Mouse (Mus musculus) thymus, postnatal 36 days (tissue): ENCODE data around the gene Map4k3.
"Not testable (repeated sequence)": the region's sequence is repeated elsewhere in the genome, so short reads cannot be mapped to it uniquely, and the experiment has no call there.

Experiments used
- DNase-seq, 2 experiments: peaks; one replicate each; pipeline ENCODE4 v3.0.0; 2022; ENCODE audit warnings: mixed read lengths in 2 of 2

Map4k3 gene

DNA sequence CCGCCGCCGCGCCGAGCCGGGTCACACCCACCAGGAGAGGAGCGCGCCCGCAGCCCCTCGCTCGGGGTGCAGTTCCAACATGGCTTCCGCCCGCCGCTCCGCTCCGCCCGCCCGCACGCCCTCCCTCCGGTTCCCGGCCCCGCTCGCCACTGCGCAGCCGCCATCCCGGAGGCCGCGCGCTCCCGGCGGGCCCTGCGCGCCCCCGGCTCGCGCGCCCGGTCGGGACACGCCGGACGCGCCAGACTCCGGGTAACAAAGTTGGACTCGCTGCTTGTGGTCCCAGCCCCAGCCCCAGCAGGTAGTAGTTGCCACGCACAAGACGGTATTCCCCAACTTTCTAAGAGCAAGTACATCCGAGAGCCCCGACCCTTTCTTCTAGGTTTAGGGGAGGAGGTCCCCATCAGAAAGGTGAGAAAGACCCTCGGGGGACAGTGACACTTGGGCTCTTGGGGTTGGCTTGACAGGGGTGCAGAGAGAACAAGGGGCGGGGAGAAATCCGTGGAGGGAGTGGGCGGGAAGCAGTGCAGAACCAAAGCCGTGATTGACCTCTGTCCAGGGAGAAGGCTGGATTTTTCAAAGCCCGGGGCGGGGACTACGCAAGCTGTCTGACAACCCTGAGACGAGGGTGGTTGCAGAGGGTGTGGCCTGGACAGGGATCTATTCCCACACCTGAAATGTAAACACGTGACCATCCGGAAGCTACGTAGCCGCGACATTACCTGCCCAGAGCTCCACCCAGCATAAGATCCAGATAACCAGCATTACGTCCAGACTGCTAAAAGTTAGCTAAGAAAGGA is at the start of gene Map4k3:
TSS of gene Map4k3 (minus strand) at position 424 of the 797 bp plus-strand sequence.
- DNase-seq, result peak; percentile 85 to 88

DNA sequence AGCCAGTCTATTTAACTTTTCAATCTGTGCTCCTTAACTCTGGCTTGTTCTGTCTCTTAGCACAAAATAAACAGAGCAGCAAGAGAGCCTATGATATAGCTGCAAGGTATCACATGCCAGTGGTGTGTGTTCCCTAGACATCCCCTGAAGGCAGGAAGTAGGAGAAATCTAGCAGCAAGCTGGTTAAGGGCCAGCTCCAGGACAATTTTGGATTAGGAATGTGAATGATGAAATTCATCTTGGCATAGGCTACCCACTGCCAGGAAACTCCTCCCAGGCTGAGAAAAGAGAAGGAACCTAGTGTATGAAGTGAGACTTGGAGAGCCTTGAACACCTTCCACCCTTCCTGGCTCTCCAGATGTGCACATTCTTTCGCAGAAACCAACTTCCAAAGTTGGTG is 49.3 kb upstream of the Map4k3 start:
- no peak for DNase-seq

DNA sequence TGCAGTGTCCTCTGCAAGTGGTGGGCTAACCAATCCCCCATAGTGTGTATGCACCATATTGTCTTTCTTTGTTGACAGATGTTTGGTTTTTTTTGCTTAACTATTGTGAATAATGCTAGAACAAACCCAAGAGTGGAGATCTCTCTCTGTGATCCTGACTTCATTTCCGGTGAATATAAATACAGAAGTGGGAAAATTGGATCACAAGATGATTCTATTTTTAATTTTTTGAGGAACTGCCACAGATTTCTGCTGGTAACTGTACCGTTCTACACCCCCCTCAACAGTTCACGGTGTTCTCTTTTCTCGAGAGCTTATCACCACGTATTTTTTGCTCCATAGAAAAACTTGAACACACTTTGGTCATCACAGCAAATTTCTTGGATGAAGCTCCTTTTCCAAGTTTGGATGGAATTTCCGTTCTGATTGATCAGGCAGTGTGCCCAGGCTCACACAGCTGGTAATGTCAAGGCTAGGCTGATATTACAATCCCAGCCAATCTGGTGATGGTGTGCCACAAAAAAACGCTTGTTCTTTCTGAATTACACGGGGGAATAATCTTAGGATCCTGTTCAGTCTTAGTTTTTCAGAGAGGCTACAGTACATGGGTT is 47.0 kb upstream of the Map4k3 start:
- DNase-seq, result no peak

DNA sequence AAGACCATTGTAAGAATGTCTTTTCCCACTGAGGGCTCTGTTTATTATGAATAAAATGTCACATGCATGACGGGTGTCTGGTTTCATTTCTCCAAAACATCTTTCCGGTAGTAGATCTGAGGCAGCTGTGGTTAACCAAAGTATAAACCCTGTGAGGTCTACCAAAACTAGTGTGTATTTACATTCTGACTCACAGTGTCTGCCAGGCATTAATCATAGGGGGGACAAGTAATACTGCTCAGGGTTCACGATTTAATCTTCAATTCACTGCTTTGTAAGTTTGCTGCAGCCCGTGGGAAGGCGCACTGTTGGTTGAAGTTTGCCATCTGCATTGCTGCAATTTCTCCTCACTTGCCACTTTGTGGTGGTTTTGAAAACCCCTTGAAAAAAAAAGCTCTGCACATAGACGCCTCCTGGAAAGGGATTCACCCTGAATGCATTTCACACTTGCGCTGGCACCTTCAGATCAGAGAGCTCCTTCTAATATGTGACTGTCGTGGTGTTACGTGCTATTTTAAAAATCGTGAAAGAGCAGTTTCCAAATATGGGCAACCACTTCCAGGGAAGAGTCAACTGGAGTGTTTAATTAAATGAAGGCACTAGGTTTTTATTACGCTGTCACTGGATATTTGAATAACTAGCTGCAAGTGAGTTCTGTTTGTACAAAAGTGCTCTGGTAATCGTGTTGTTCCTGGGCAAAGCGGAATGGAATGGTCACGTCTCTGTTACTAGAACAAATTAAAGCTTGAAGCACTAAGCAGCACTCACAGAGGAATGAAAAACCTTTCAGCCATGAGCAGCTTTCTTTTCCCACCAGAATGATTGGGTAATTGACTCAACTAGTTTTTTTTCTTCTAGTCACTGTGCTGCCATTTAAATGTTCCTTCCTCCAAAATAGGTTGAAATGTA is 44.5 kb upstream of the Map4k3 start:
- DNase-seq, result peak; percentile 17 to 20

DNA sequence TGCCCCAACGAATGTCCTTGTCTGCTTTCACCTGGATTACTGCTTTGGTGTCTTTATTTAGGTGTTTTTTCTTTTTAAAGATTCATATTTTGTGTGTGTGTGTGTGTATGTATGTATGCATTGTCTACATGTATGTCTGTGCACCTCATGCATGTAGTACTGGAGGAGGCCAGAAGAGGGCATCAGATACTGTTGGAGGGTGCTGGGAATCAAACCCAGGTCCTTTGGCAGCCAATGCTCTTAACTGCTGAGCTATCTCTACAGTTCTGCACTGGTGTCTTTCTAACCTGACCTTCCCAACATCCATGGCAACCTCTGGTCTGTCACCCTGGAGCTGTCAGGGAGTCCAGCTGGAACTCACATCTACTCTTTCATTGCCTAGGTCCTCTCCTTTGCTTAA is 41.8 kb upstream of the Map4k3 start:
- DNase-seq, result no peak

DNA sequence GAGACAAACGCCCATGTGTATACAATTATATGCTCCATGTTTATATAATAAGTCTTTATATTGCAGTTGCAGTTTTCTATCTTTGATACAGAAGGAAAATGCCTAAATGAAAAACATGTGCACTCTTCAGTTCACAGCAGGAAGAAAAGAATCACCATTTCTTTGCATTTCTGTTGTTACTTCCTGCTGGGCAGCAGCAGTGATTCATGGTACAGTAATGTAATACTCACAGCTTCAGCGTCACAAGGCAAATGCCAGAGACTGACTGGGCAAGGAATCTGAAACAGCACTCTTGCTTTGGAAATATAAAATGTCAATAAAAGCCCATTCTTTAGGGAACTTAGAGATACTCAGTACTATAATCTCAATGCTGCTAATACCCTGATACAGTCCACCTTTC is 36.9 kb upstream of the Map4k3 start:
- DNase-seq, result no peak

DNA sequence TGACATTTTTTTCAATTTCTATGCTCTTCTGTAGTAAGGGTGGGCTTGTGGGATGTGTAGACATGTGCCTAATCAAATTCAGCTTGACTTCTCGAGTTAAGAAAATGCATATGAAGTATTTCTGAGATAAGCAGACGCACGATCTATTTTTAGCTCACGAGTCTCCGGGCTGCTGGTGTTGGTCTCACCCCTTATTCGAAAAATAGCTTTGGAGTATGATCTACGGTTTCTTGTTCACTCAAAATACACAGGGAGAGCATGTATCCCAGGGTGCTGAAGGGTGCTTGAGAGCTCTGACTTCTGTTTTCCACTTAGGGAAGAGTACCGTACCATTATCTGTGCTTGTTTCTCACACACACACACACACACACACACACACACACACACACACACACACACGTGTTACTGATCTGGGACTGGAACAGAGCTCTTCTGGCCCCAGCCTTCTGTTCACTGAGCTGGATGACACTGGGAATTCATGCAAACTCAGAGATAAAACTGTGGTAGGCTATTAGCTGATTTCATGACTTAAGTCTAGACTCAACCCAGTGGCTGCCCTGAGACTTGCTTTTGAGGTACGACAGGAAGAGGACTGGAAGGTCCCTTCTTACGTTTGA is 34.9 kb upstream of the Map4k3 start:
- no peak for DNase-seq

DNA sequence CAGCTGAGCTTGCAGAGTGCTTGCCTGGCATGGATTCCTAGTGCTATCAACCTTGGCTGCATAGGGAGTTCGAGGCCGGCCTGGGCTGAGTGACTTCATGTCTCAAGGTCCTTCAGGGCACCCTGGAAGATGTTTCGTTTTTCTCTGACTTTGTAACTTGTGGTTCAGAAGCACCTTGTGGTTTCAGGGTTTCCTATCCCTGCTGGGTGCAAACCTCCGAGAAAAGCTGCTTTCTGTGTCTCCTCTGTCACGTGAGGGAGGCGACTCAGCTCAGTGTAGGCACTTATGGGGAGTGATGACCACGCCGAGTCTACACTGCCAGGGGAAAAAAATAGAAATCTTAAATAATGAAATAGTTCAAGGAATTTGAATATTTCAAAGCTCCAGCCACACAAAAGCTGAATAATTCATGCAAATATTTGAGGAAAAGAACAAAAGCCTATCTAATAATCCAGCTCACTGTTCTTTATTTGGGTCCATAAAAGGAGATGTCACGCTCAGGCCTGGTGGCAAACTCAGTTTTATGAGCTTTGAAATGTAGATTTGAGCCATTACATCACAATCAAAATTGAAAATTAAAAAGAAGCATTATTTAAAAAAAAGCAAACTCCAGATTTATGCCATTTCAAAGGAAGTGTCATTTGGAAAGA is 34.2 kb upstream of the Map4k3 start:
- peak; percentile 31 to 38 for DNase-seq

DNA sequence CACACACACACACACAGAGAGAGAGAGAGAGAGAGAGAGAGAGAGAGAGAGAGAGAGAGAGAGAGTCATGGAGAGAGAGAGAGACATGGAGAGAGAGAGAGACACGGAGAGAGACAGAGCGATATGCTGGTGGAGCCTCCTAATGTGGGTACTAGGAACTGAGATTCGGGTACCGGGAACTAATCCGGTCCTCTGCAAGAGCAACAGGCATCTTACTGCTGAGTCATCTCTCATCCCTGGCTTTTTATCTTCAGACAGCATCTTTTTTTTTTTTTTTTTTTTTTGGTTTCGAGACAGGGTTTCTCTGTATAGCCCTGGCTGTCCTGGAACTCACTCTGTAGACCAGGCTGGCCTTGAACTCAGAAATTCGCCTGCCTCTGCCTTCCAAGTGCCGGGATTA is 32.9 kb upstream of the Map4k3 start:
- not testable (repeated sequence) for DNase-seq

DNA sequence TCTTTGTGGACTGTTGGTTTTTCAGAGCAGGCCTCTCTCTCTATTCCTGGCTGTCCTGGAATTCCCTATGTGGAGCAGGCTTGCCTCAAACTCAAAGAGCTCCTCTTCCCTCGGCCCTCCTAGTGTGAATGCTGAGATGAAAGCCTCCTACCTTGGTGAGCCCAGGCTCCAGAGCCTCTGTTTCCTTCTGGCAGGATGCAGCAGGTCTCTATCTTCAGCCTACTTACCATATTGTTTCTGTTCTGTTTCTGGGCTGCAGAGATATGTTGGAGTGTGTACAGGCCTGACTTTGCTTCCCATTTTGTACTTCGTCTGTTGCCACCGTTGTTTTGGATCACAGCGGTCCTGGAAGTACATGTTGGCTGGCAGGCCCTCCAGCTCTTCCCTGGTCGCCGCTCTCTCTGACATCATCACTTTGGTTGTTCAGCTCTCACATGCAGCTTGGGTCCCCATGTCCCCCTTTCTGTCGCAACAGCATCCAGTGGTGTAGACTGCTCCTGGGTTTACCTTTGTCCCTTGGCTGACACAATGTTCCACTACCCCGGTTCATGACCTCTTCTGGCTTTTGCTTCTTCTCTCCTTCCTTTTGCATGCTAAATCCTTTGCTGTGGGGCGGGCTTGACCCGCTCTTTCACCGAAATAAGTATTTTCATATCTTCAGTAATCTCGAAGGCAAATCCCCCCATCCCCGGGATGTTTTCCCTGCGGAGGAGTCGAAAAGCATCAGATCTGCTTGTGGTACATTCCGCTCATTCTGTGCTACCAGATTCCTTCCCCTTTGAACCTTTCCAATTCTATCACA is 32.3 kb upstream of the Map4k3 start:
- DNase-seq, result no peak

DNA sequence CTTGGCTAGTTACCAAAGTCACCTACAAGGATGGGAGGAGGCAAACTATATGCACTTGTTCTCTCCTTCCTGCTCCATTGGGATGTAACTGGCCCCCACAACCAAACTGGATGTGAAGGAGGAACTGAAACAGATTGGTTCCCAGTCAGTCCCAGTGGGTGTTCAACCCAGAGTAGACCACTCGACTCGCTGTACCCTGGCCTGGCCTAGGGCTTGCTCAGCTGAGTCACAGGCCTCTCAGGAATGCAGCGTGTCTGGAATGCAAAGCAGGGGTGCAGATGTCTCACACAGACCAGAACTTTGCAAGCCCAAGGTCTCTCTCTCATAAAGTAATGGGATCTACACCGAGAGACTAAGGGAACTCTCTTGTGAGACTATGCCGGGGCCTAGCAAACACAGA is 27.8 kb upstream of the Map4k3 start:
- DNase-seq, result no peak

DNA sequence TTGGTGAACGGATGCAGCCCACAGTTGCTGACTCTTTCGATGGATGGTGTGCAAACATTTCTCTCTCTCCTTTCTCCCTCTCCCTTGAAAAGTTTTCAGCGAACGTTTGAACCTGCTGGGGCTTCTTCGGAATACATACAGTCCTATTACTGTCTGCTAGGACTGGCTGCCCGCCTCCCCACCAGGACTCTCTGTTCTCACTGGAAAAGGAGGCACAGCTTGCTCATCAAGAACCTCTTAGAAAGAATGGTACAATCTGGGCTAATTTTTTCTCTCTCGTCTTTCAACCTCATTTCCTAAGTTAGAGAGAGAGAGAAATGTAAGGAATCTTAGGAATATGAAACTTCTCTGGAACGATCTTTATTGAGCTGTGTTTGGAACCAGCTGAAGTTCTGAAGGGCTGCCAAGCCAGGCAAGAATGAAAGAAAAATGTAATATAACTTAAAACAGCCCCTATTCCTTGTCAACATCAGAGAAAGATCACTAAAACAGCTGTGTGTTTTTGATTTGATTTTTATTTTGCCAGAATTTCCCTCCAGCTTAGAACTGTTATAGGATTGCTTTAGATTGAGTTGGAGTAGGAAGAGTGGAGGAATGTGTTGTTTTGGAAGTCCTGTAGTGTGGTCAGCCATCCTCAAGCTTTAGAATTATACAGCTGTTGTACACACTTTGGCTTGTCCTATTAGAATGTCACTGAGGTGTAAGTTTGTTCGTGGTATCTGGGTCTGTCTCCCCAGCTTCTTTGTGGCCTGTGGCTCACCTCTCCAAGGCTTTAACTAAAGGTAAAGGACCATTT is 27.0 kb upstream of the Map4k3 start:
- DNase-seq, result no peak

DNA sequence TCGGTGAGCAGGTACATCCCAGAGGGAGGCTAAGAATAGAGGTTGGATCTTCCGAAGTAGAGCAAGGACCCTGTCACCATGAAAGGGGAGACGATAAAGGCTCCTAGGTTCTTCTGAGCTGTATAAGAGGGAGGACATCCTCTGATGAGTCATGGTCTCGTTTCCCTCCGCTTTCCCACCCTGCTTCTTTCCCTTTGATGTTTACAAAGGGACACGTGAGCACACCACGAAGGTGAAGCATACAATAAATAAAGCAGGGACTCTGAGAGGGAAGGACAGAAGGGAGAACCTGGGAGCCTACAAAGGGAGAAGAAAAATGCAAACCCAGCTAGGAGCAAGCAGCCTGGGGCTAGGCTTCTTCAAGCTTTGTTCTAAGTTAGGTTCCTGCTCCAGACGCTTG is 26.3 kb upstream of the Map4k3 start:
- no peak for DNase-seq

DNA sequence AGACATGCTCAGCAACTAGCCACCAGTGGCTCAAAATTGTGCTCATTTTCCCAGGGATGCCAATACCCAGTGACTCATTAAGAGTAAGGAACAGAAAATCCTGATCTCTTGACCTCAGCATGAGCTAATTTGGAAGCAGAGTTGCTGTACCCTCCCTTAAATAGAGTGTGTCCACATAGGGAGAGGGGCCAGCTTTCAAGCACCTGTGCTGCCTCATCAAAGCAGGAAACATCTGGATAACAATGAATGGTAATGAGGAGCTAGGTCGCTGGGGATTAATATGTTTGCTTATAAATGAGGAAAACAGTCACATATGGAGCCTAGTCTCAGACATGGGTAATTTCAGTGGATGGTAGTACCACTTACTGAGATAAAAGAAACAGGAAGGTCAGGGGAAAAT is 24.2 kb upstream of the Map4k3 start:
- no peak for DNase-seq

DNA sequence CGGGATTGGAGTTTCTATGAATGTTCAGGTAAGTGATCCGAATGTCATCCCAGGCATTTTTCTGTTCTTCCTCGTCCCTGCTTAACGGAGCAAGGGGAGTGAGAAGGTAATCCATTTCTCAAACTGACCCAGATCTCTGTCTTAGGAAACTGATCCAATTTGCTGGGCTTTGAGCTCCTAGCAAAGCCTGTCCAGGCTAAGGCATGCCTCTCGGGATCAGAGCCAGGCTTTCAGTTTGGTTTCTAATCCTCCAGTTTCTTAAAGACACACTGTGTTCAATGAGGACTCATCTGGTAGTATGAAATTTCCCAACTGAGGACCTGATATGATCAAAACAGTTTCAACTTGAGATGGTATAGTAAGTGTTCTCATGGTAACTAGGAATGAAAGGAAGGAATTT is 11.1 kb upstream of the Map4k3 start:
- DNase-seq, result no peak

DNA sequence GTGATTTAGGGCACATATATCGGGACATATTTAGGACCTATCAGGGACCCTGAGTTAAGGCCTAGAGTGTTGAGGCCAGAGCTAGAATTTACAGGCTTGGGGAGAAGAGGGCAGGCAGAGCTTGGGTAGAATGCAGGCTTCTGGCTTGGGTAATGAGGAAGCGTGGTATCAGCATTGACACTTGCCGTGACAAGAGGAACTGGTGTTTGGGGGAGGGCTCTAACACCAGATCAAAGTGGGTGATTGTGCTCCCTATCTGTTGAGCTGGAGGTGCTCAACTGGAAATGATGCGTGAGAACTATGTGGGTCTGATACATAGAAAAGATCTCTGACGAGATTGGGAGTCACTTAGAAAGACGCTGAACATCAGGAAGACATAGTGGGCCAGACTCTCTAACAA is 6.4 kb upstream of the Map4k3 start:
- DNase-seq, result no peak

DNA sequence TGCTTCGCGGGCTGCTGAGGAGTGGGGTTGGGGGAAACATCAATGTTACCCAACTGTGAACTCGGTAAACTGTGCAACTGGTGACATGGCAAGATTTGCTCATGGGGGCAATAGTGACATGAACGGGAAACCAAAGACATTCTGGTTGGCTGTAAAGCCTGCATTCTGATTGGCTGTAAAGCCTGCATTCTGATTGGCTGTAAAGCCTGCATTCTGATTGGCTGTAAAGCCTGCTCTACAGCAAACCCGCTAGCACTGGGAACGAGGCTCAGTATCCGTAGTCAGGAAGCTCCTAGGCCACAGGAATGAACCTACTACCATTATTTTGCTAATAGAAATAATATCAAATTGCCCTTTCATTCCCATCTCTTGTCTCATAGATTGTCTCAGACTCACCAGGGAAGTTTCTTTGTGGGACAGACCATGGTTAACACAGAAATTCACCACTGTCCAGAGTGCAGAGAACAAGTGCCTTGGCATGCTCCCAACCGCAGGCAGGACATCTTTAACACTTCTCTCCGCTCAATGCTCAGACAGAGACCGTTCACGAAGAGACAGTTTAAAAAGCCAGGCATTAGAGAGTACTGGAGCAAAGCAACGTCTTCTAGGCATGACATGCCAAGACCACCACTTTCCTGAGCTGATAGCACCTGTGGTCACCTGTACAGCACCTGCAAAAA is 5.0 kb upstream of the Map4k3 start:
- no peak for DNase-seq

DNA sequence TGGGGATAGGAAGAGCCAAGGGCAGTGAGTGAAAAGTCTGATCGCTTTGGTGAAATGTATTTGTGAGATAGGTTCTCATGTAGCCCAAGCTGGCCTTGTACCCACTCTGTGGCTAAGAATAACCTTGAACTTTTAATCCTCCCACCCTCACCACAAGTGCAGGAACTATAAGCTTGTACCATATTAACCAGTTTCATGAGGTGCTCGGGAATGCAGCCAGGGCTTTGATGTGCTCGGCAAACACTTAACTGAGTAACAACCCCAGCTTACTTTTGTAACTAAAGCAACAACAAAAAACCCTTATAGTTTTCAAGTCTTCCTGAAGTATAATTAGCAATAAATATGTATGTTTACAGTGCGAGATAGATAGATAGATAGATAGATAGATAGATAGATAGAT is 4.0 kb upstream of the Map4k3 start:
- DNase-seq, result no peak

DNA sequence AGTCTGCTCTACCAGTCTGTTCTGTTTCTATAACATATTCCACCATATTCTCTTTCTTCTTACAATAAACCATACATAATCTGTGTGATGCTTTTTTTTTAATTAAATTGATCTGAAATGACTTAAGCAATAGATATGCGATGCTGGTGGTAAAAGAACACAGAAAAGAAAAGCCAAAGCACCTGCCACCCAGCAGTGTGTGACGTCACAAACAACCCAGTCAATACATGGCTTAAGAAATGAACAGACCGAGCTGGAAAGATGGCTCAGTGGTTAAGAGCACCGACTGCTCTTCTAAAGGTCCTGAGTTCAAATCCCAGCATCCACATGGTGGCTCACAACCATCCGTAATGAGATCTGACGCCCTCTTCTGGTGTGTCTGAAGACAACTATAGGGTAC is 2.0 kb upstream of the Map4k3 start:
- DNase-seq, result not testable (repeated sequence)

DNA sequence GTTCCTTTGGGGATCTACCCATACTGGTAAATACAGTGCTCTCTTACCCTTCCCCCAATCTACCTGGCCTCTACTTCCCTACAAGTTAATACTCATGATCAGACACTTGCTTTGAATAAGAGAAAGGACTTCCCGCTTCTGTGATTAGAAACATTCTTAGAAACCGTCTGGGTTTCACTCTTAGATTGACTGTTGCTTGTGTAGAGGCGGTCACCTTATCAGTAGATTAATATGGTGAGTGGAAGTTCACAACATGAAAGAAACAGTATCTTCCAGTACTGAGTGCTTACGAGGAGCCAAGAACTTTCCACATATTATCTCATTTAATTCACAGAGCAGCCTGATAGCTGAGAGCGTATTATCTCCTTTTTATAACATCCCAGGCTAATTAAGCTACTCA is 1.5 kb upstream of the Map4k3 start:
- no peak for DNase-seq
